Mouse (Mus musculus) forebrain, embryonic 10.5 days (tissue): ENCODE results near the gene Rnf169. TPM values are rescaled to one million over a fixed set of nuclear protein-coding genes. Genes with fewer than 3 reads are reported as not detected.

Source experiments
- polyA plus RNA-seq: library from polyadenylated mRNA; unstranded; fragments of >200 nt; fragmentation: Nextera tagmentation; extraction: Ambion mirVana; gene quantifications from 2 replicates; pipeline ENCODE4 v1.2.1, GENCODE M21; 2016

Gene Rnf169
- polyA plus RNA-seq, 1 experiment from 2014 or later: 4.2 TPM

Other genes starting within 250 kb of the Rnf169 start
- gene Olfr521, start 216.9 kb downstream of the Rnf169 start, polyA plus RNA-seq: not detected in 2 replicates
- gene Neu3, start 152.0 kb downstream of the Rnf169 start, polyA plus RNA-seq: 2.1 and 2.2 TPM in 2 replicates
- 0.48 and 0.52 TPM in 2 replicates for gene Xrra1, start 121.3 kb downstream of the Rnf169 start, polyA plus RNA-seq
- 367 and 394 TPM in 2 replicates for gene Spcs2, start 117.0 kb downstream of the Rnf169 start, polyA plus RNA-seq
- gene Chrdl2, start 25.7 kb upstream of the Rnf169 start, polyA plus RNA-seq: 0.41 and 0.48 TPM in 2 replicates
- 139 and 140 TPM in 2 replicates for gene Pold3, start 141.1 kb upstream of the Rnf169 start, polyA plus RNA-seq
- 22.7 and 24.7 TPM in 2 replicates for gene Lipt2, start 178.8 kb upstream of the Rnf169 start, polyA plus RNA-seq
- gene Kcne3, start 196.1 kb upstream of the Rnf169 start, polyA plus RNA-seq: 6.5 and 10.0 TPM in 2 replicates
- 3.1 and 3.7 TPM in 2 replicates for gene Pgm2l1, start 246.9 kb upstream of the Rnf169 start, polyA plus RNA-seq